Mouse (Mus musculus): ENCODE results near the gene Gkap1.
A peak's percentile ranks its signal among the peaks of the same experiment; 100 is the strongest.

The Gkap1 gene

GRCm38 (mm10) chr13:58261674-58262073, 13.8 kb downstream of the Gkap1 start:
- no peak for DNase-seq

GRCm38 (mm10) chr13:58253268-58253667, 22.2 kb downstream of the Gkap1 start:
- no peak for DNase-seq

- no peak for DNase-seq
Observed at GRCm38 (mm10) chr13:58248957-58249356, 26.5 kb downstream of the Gkap1 start.

- no peak for DNase-seq
Observed at GRCm38 (mm10) chr13:58236536-58236935, 39.0 kb downstream of the Gkap1 start.

GRCm38 (mm10) chr13:58232611-58233010, 42.9 kb downstream of the Gkap1 start:
- DNase-seq = peak; percentile 68

- DNase-seq = no peak
Observed at GRCm38 (mm10) chr13:58232070-58232469, 43.4 kb downstream of the Gkap1 start.

- DNase-seq = no peak
Observed at GRCm38 (mm10) chr13:58228624-58229023, 46.9 kb downstream of the Gkap1 start.

GRCm38 (mm10) chr13:58225694-58226093, 49.8 kb downstream of the Gkap1 start:
- no peak for DNase-seq

- DNase-seq = peak; percentile 13
Observed at GRCm38 (mm10) chr13:58220206-58220605, 55.3 kb downstream of the Gkap1 start.

GRCm38 (mm10) chr13:58217536-58217935, 58.0 kb downstream of the Gkap1 start:
- no peak for DNase-seq

GRCm38 (mm10) chr13:58216395-58216794, 59.1 kb downstream of the Gkap1 start:
- DNase-seq = no peak

GRCm38 (mm10) chr13:58215592-58216341, 59.7 kb downstream of the Gkap1 start, which contains the start of gene Ubqln1:
Gene Ubqln1 (minus strand): TSS chr13:58215653.
- peak; percentile 91 for DNase-seq

- no peak for DNase-seq
Observed at GRCm38 (mm10) chr13:58215253-58215591, 60.3 kb downstream of the Gkap1 start.

- peak; percentile 8 for DNase-seq
Observed at GRCm38 (mm10) chr13:58214346-58215252, 60.9 kb downstream of the Gkap1 start.

GRCm38 (mm10) chr13:58213801-58214200, 61.7 kb downstream of the Gkap1 start:
- no peak for DNase-seq

- DNase-seq = no peak
Observed at GRCm38 (mm10) chr13:58212530-58212929, 63.0 kb downstream of the Gkap1 start.

- DNase-seq = no peak
Observed at GRCm38 (mm10) chr13:58210441-58210840, 65.1 kb downstream of the Gkap1 start.

- no peak for DNase-seq
Observed at GRCm38 (mm10) chr13:58206084-58206483, 69.4 kb downstream of the Gkap1 start.

- DNase-seq = no peak
Observed at GRCm38 (mm10) chr13:58204986-58205385, 70.5 kb downstream of the Gkap1 start.

GRCm38 (mm10) chr13:58204202-58204601, 71.3 kb downstream of the Gkap1 start:
- no peak for DNase-seq

GRCm38 (mm10) chr13:58202903-58203302, 72.6 kb downstream of the Gkap1 start:
- no peak for DNase-seq

GRCm38 (mm10) chr13:58201908-58202307, 73.6 kb downstream of the Gkap1 start:
- no peak for DNase-seq

GRCm38 (mm10) chr13:58201343-58201742, 74.2 kb downstream of the Gkap1 start:
- no peak for DNase-seq
